Mouse (Mus musculus) CH12.LX (cell line): ENCODE measurements around the gene Acoxl. TPM values are rescaled to one million over a fixed set of nuclear protein-coding genes. Genes with fewer than 3 reads are reported as not detected.
A peak's percentile ranks its signal among the peaks of the same experiment; 100 is the strongest.

Source experiments
- DNase-seq: peaks from one replicate; pipeline ENCODE4 v3.0.0-alpha.2; 2013; ENCODE audit errors: extremely low read depth
- H3K27ac ChIP-seq: 2 replicates; pipeline ENCODE4 v1.5.1; 2012; ENCODE audit warnings: low read depth, mild to moderate bottlenecking, control low read depth, moderate library complexity; ENCODE audit not compliant: insufficient read depth
- H3K27me3 ChIP-seq: replicated peaks from 2 replicates; pipeline ENCODE3; 2012; ENCODE audit warnings: inconsistent platforms
- H3K36me3 ChIP-seq, 2 experiments: replicated peaks in 1 of 2; 2 replicates each; pipeline versions ENCODE3 to v1.6.1; 2012; ENCODE audit warnings: inconsistent platforms in 1 of 2, low read length in 1 of 2, mild to moderate bottlenecking in 1 of 2, mixed read lengths in 1 of 2, moderate library complexity in 1 of 2; ENCODE audit not compliant: control insufficient read depth in 1 of 2, insufficient read depth in 1 of 2
- H3K4me1 ChIP-seq, 2 experiments: 2 replicates each; pipeline ENCODE4 v1.6.1; 2012; ENCODE audit warnings: inconsistent platforms in 1 of 2, moderate library complexity in 1 of 2; ENCODE audit not compliant: insufficient read depth in 2 of 2, control insufficient read depth in 1 of 2
- H3K4me2 ChIP-seq: 2 replicates; pipeline ENCODE4 v1.6.1; 2012; ENCODE audit warnings: low read depth, mild to moderate bottlenecking, control low read depth; ENCODE audit not compliant: poor library complexity, insufficient read depth, severe bottlenecking
- H3K4me3 ChIP-seq, 3 experiments: fragments of 150-350 bp in 1 of 3; sonication (generic) in 1 of 3; replicated peaks in 1 of 3; 2 replicates each; pipeline versions ENCODE3 to v1.5.1; 2011 to 2012; ENCODE audit warnings: low read depth in 2 of 3, low read length in 2 of 3, mild to moderate bottlenecking in 2 of 3, moderate library complexity in 2 of 3, control low read depth in 1 of 3, improper control_type of control experiment in 1 of 3, inconsistent platforms in 1 of 3, mixed read lengths in 1 of 3; ENCODE audit not compliant: poor library complexity in 1 of 3
- H3K79me2 ChIP-seq: replicated peaks from 2 replicates; pipeline ENCODE4 v1.6.1; 2012; ENCODE audit warnings: mild to moderate bottlenecking, moderate library complexity; ENCODE audit not compliant: control insufficient read depth, poor library complexity, insufficient read depth, severe bottlenecking; ENCODE audit errors: extremely low read depth
- H3K9ac ChIP-seq: 2 replicates; pipeline ENCODE4 v1.6.1; 2012; ENCODE audit warnings: low read depth, mild to moderate bottlenecking, control low read depth, moderate library complexity; ENCODE audit not compliant: insufficient read depth
- H3K9me3 ChIP-seq: replicated peaks from 2 replicates; pipeline ENCODE3; 2012; ENCODE audit warnings: low read length, inconsistent platforms, mixed read lengths
- BHLHE40 ChIP-seq: IDR thresholded peaks from 2 replicates; pipeline ENCODE4 v1.6.1; 2011; ENCODE audit warnings: mild to moderate bottlenecking, low read depth, low read length, improper control_type of control experiment
- CHD1 ChIP-seq: IDR thresholded peaks from 2 replicates; pipeline ENCODE4 v1.6.1; 2012; ENCODE audit warnings: low read depth, low read length, improper control_type of control experiment, inconsistent platforms
- CHD2 ChIP-seq: IDR thresholded peaks from 2 replicates; pipeline ENCODE4 v1.6.1; 2011; ENCODE audit warnings: low read length, improper control_type of control experiment
- CTCF ChIP-seq, 2 experiments: IDR thresholded peaks in 1 of 2; conservative IDR thresholded peaks in 1 of 2; 2 replicates each; pipeline ENCODE4 v1.5.1; 2011 to 2012; ENCODE audit warnings: low read depth in 2 of 2, low read length in 2 of 2, improper control_type of control experiment in 1 of 2, inconsistent platforms in 1 of 2, mild to moderate bottlenecking in 1 of 2, moderate library complexity in 1 of 2
- E2F4 ChIP-seq: IDR thresholded peaks from 2 replicates; pipeline ENCODE4 v1.6.1; 2011; ENCODE audit warnings: low read depth, low read length, improper control_type of control experiment; ENCODE audit not compliant: insufficient replicate concordance
- ELF1 ChIP-seq: IDR thresholded peaks from 2 replicates; pipeline ENCODE4 v1.6.1; 2014; ENCODE audit warnings: low read depth, mild to moderate bottlenecking, inconsistent platforms, low read length, improper control_type of control experiment
- EP300 ChIP-seq: IDR thresholded peaks from 2 replicates; pipeline ENCODE4 v1.6.1; 2011; ENCODE audit warnings: low read length, improper control_type of control experiment
- HCFC1 ChIP-seq: IDR thresholded peaks from 2 replicates; pipeline ENCODE4 v1.6.1; 2012; ENCODE audit warnings: low read depth, mild to moderate bottlenecking, inconsistent platforms, low read length, improper control_type of control experiment
- IRF4 ChIP-seq: IDR thresholded peaks from 2 replicates; pipeline ENCODE4 v1.6.1; 2014; ENCODE audit warnings: low read depth, mild to moderate bottlenecking, inconsistent platforms, low read length, improper control_type of control experiment
- JUN ChIP-seq: IDR thresholded peaks from 2 replicates; pipeline ENCODE4 v1.6.1; 2011; ENCODE audit warnings: low read depth, mild to moderate bottlenecking, low read length, improper control_type of control experiment, moderate library complexity; ENCODE audit not compliant: insufficient read depth
- JUND ChIP-seq: conservative IDR thresholded peaks from 2 replicates; pipeline ENCODE4 v1.6.1; 2011; ENCODE audit warnings: low read depth, low read length, improper control_type of control experiment
- KAT2A ChIP-seq: IDR thresholded peaks from 2 replicates; pipeline ENCODE4 v1.6.1; 2012; ENCODE audit warnings: low read length, improper control_type of control experiment, inconsistent platforms; ENCODE audit not compliant: insufficient replicate concordance
- MAFK ChIP-seq: IDR thresholded peaks from 2 replicates; pipeline ENCODE4 v1.6.1; 2011; ENCODE audit warnings: low read length, improper control_type of control experiment; ENCODE audit not compliant: insufficient replicate concordance
- MAX ChIP-seq: IDR thresholded peaks from 2 replicates; pipeline ENCODE4 v1.6.1; 2011; ENCODE audit warnings: low read length, improper control_type of control experiment
- MAZ ChIP-seq: IDR thresholded peaks from 2 replicates; pipeline ENCODE4 v1.6.1; 2012; ENCODE audit warnings: low read depth, mild to moderate bottlenecking, inconsistent platforms, low read length, improper control_type of control experiment, moderate library complexity
- MEF2A ChIP-seq: IDR thresholded peaks from 2 replicates; pipeline ENCODE4 v1.6.1; 2014; ENCODE audit warnings: low read depth, mild to moderate bottlenecking, inconsistent platforms, low read length, improper control_type of control experiment, borderline replicate concordance
- MXI1 ChIP-seq: IDR thresholded peaks from 2 replicates; pipeline ENCODE4 v1.6.1; 2011; ENCODE audit warnings: mild to moderate bottlenecking, low read depth, low read length, improper control_type of control experiment
- MYC ChIP-seq: IDR thresholded peaks from 2 replicates; pipeline ENCODE4 v1.6.1; 2011; ENCODE audit warnings: low read depth, mild to moderate bottlenecking, improper control_type of control experiment, low read length
- NELFE ChIP-seq: IDR thresholded peaks from 2 replicates; pipeline ENCODE4 v1.6.1; 2011; ENCODE audit warnings: low read depth, low read length, improper control_type of control experiment
- NRF1 ChIP-seq: IDR thresholded peaks from 2 replicates; pipeline ENCODE4 v1.6.1; 2014; ENCODE audit warnings: low read depth, mild to moderate bottlenecking, inconsistent platforms, low read length, improper control_type of control experiment, moderate library complexity
- POLR2AphosphoS2 ChIP-seq: IDR thresholded peaks from 2 replicates; pipeline ENCODE4 v1.6.1; 2011; ENCODE audit warnings: low read depth, low read length, improper control_type of control experiment
- RAD21 ChIP-seq: IDR thresholded peaks from 2 replicates; pipeline ENCODE4 v1.6.1; 2011; ENCODE audit warnings: low read depth, mild to moderate bottlenecking, low read length, improper control_type of control experiment, moderate library complexity
- SIN3A ChIP-seq: IDR thresholded peaks from 2 replicates; pipeline ENCODE4 v1.6.1; 2012; ENCODE audit warnings: low read length, improper control_type of control experiment, inconsistent platforms
- SMC3 ChIP-seq: IDR thresholded peaks from 2 replicates; pipeline ENCODE4 v1.6.1; 2011; ENCODE audit warnings: low read depth, low read length, improper control_type of control experiment
- TBP ChIP-seq: conservative IDR thresholded peaks from 2 replicates; pipeline ENCODE4 v1.6.1; 2011; ENCODE audit warnings: low read depth, low read length, improper control_type of control experiment
- TCF12 ChIP-seq: IDR thresholded peaks from 2 replicates; pipeline ENCODE4 v1.6.1; 2014; ENCODE audit warnings: low read depth, mild to moderate bottlenecking, inconsistent platforms, low read length, improper control_type of control experiment
- USF2 ChIP-seq: conservative IDR thresholded peaks from 2 replicates; pipeline ENCODE4 v1.6.1; 2011; ENCODE audit warnings: low read depth, low read length, improper control_type of control experiment
- ZC3H11A ChIP-seq: IDR thresholded peaks from 2 replicates; pipeline ENCODE4 v1.6.1; 2012; ENCODE audit warnings: low read depth, mild to moderate bottlenecking, inconsistent platforms, low read length, improper control_type of control experiment
- ZKSCAN1 ChIP-seq: IDR thresholded peaks from 2 replicates; pipeline ENCODE4 v1.6.1; 2012; ENCODE audit warnings: low read depth, inconsistent platforms, low read length, improper control_type of control experiment, borderline replicate concordance
- ZMIZ1 ChIP-seq: IDR thresholded peaks from 2 replicates; pipeline ENCODE4 v1.6.1; 2012; ENCODE audit warnings: low read depth, mild to moderate bottlenecking, inconsistent platforms, low read length, improper control_type of control experiment
- ZNF384 ChIP-seq: IDR thresholded peaks from 2 replicates; pipeline ENCODE4 v1.6.1; 2012; ENCODE audit warnings: low read depth, low read length, improper control_type of control experiment, inconsistent platforms
- dilution Hi-C: fragments of 300-500 bp; cut with MboI; formaldehyde crosslinking; loops from 2 replicates; pipeline ENCODE4 v1.14.3; 2020; ENCODE audit warnings: low sequenced_read_pairs; ENCODE audit not compliant: extremely low pct_unique_long_range_greater_than_20kb, extremely low pct_ligation_motif_present
- in situ Hi-C: fragments of 300-500 bp; cut with MboI; formaldehyde crosslinking; loops from 3 replicates; pipeline ENCODE4 v1.14.3; 2019; ENCODE audit warnings: low sequenced_read_pairs, low pct_ligation_motif_present, low pct_unique_long_range_greater_than_20kb, mixed read lengths
- polyA plus RNA-seq: library from polyadenylated mRNA; unstranded; fragments of >175 nt; gene quantifications from 2 replicates; pipeline ENCODE4 v1.2.1, GENCODE M21; 2012; ENCODE audit warnings: low read depth; ENCODE audit not compliant: insufficient read length
- total RNA-seq, 2 experiments: library from RNA; depleted of rRNA; stranded (reverse); fragments of 300-350 nt in 1 of 2; fragments of >200 nt in 1 of 2; gene quantifications; 2 replicates each; pipeline ENCODE4 v1.2.3; 2012 to 2014

Acoxl gene
- total and polyA plus RNA-seq, 3 experiments, result 0.25 to 0.43 TPM; not detected in 1

GRCm38 (mm10) chr2:128086301-128086886 is 247.7 kb downstream of the Acoxl start:
- Histone ChIP-seq H3K4me3 (no peak overlapping the region), H3K4me2 (no peak overlapping the region), H3K27me3 (no peaks in the 10 kb centered on the region), H3K4me1 (peaks cover 27 to 67% of the 10 kb centered on the region in 2 experiments), H3K36me3 (no peaks in the 10 kb centered on the region), H3K27ac (no peak overlapping the region), H3K79me2 (no peaks in the 10 kb centered on the region), H3K9ac (no peak overlapping the region), H3K9me3 (peaks cover 14% of the 10 kb centered on the region)
- no peak for DNase-seq
- TF ChIP-seq MYC, result 0 out of 2 replicates have a peak, but pooled peaks have one; percentile 26
- no peak for TF ChIP-seq BHLHE40
- 0 out of 2 replicates have a peak, but pooled peaks have one; percentile 34 for TF ChIP-seq MAX
- in situ Hi-C loops (loop anchor here (25.0 kb wide), 1 partner anchor 199 kb away; no protein-coding TSS in a partner anchor), dilution Hi-C loops (no loop called here)

GRCm38 (mm10) chr2:128086996-128087526 is 248.4 kb downstream of the Acoxl start:
- in situ Hi-C loops, result loop anchor here (25.0 kb wide), 1 partner anchor 200 kb away; no protein-coding TSS in a partner anchor
- Histone ChIP-seq H3K4me1 (peaks cover 30 to 74% of the 10 kb centered on the region in 2 experiments), H3K27me3 (no peaks in the 10 kb centered on the region), H3K36me3 (no peaks in the 10 kb centered on the region), H3K9ac (no peak overlapping the region), H3K27ac (peak overlapping the region; percentile 63), H3K9me3 (peaks cover 12% of the 10 kb centered on the region), H3K4me2 (0 out of 2 replicates have a peak overlapping the region, but pooled peaks have one; percentile 24), H3K4me3 (no peak overlapping the region), H3K79me2 (no peaks in the 10 kb centered on the region)
- dilution Hi-C loops, result no loop called here
- DNase-seq, result peak; percentile 70
- TF ChIP-seq MYC (peak; percentile 89), MXI1 (0 out of 2 replicates have a peak, but pooled peaks have one; percentile 42), JUN (peak; percentile 88), ZNF384 (peak; percentile 72), MAZ (no peak), NELFE (no peak), TBP (0 out of 2 replicates have a peak, but pooled peaks have one; percentile 31), RAD21 (no peak), KAT2A (no peak), ZKSCAN1 (no peak), SMC3 (peak; percentile 4; the same call in 1 of the 2 replicates), E2F4 (no peak), MAX (0 out of 2 replicates have a peak, but pooled peaks have one; percentile 20), JUND (peak; percentile 88), ZC3H11A (no peak), MAFK (0 out of 2 replicates have a peak, but pooled peaks have one; percentile 52), USF2 (no peak), IRF4 (peak; percentile 70), HCFC1 (no peak), TCF12 (peak; percentile 93), MEF2A (peak; percentile 81), ZMIZ1 (no peak), BHLHE40 (peak; percentile 97), CTCF (conservative IDR thresholded peaks at IDR 0.05 in 1 of 2, IDR thresholded peaks at IDR 0.05 in 1 of 2; ENCODE audit: low read depth in 2 of 2, low read length in 2 of 2) (no peak), ELF1 (no peak), CHD1 (no peak), POLR2AphosphoS2 (no peak), CHD2 (no peak), EP300 (peak; percentile 91), NRF1 (no peak), SIN3A (no peak)
